8 mouse cellular contexts compared by ENCODE assay signal in genomic region chr19:16286451-16287175, GRCm38 (mm10).
DNase-seq lines count a peak whose midpoint lies in the region; ATAC-seq and TF ChIP-seq lines count a peak whose summit lies in the region.
"Had no signal": no experiment of that assay in that cellular context is flagged by ENCODE, and none has a peak within 500 bp of the region (broad histone marks: within the 10 kb centered on the region; RNA-seq: fewer than 3 reads in every experiment).

No protein-coding gene starts in this region.

- H3K4me1 ChIP-seq in megakaryocyte, embryonic 14.5 days = peaks cover 95% of the 10 kb centered on the region
- H3K4me1 ChIP-seq in heart, postnatal 0 days (ENCODE audit: control insufficient read depth, insufficient read depth) = peaks cover 32% of the 10 kb centered on the region
- peaks cover 61% of the 10 kb centered on the region for H3K4me1 ChIP-seq in liver, embryonic 12.5 days
- peaks cover 6% of the 10 kb centered on the region for H3K4me1 ChIP-seq in stomach, embryonic 15.5 days

- H3K4me3 ChIP-seq in megakaryocyte, embryonic 14.5 days (replicated peaks) = peak overlapping the region; percentile 80
- no peak overlapping the region for H3K4me3 ChIP-seq in heart, postnatal 0 days (ENCODE audit: low read depth, low read length)
- H3K4me3 ChIP-seq in liver, embryonic 12.5 days = no peak overlapping the region
- no peak overlapping the region for H3K4me3 ChIP-seq in stomach, embryonic 15.5 days (replicated peaks)

- peaks cover 69% of the 10 kb centered on the region for H3K36me3 ChIP-seq in megakaryocyte, embryonic 14.5 days (replicated peaks; ENCODE audit: low read length)
- no peaks in the 10 kb centered on the region for H3K36me3 ChIP-seq in heart, postnatal 0 days (replicated peaks; ENCODE audit: control insufficient read depth, insufficient read depth, low read length)
- H3K36me3 ChIP-seq in liver, embryonic 12.5 days = no peaks in the 10 kb centered on the region
- H3K36me3 ChIP-seq in stomach, embryonic 15.5 days = no peaks in the 10 kb centered on the region

- no peak for TF ChIP-seq CTCF in heart, postnatal 0 days (IDR thresholded peaks at IDR 0.05; ENCODE audit: low read depth)

- no peaks in the 10 kb centered on the region for H3K27me3 ChIP-seq in megakaryocyte, embryonic 14.5 days (replicated peaks)
- H3K27me3 ChIP-seq in heart, postnatal 0 days (ENCODE audit: control insufficient read depth, insufficient read depth, low read length) = no peaks in the 10 kb centered on the region
- H3K27me3 ChIP-seq in liver, embryonic 12.5 days (replicated peaks) = no peaks in the 10 kb centered on the region
- H3K27me3 ChIP-seq in stomach, embryonic 15.5 days (replicated peaks) = no peaks in the 10 kb centered on the region

- no peak overlapping the region for H3K9ac ChIP-seq in heart, postnatal 0 days (replicated peaks; ENCODE audit: low read depth, low read length)
- H3K9ac ChIP-seq in liver, embryonic 12.5 days = no peak overlapping the region
- H3K9ac ChIP-seq in stomach, embryonic 15.5 days = no peak overlapping the region

- no peaks in the 10 kb centered on the region for H3K9me3 ChIP-seq in megakaryocyte, embryonic 14.5 days
- H3K9me3 ChIP-seq in heart, postnatal 0 days (replicated peaks; ENCODE audit: control insufficient read depth, low read length) = no peaks in the 10 kb centered on the region
- no peaks in the 10 kb centered on the region for H3K9me3 ChIP-seq in liver, embryonic 12.5 days (replicated peaks)
- no peaks in the 10 kb centered on the region for H3K9me3 ChIP-seq in stomach, embryonic 15.5 days

- 0 out of 2 replicates have a peak, but pooled peaks have one; percentile 18 for TF ChIP-seq EP300 in heart, postnatal 0 days (IDR thresholded peaks at IDR 0.05; ENCODE audit: low read depth)

- no peak for ATAC-seq in megakaryocyte, adult 5-6 weeks (ENCODE audit: poor library complexity, severe bottlenecking)
- ATAC-seq in heart, postnatal 0 days (ENCODE audit: insufficient read depth, low read depth) = no peak
- ATAC-seq in liver, embryonic 12.5 days = peak; percentile 80
- no peak for ATAC-seq in stomach, embryonic 15.5 days (ENCODE audit: insufficient read depth, low FRiP score, low read depth)

- H3K27ac ChIP-seq in heart, postnatal 0 days (ENCODE audit: low read depth) = peak overlapping the region; percentile 51
- peak overlapping the region; percentile 66 for H3K27ac ChIP-seq in liver, embryonic 12.5 days
- 0 out of 2 replicates have a peak overlapping the region, but pooled peaks have one; percentile 6 for H3K27ac ChIP-seq in stomach, embryonic 15.5 days

- peak; percentile 26 for DNase-seq in heart, postnatal 0 days (ENCODE audit: low spot score)
- no peak for DNase-seq in testis, postnatal 14 days (ENCODE audit: low spot score)
- DNase-seq in urinary bladder, adult 2 months (ENCODE audit: low spot score) = no peak
- DNase-seq: gastrocnemius, postnatal 36 days had no signal

- H3K4me2 ChIP-seq in heart, postnatal 0 days (ENCODE audit: low read depth, low read length) = no peak overlapping the region
- H3K4me2 ChIP-seq in liver, embryonic 12.5 days = peak overlapping the region; percentile 36
- no peak overlapping the region for H3K4me2 ChIP-seq in stomach, embryonic 15.5 days

- WGBS in heart, postnatal 0 days = 39% methylated on average over 10 of the region's 10 CpGs
- WGBS in liver, embryonic 12.5 days (ENCODE audit: insufficient replicate concordance) = 15% methylated on average over 10 of the region's 10 CpGs
- 42% methylated on average over 10 of the region's 10 CpGs for WGBS in stomach, embryonic 15.5 days

Comparison
In these comparisons a context has a peak if more than half of its experiments do, and no peak if none do; other contexts are left out.
1. H3K27ac ChIP-seq: peak in every context shown above with its lines; median percentile 66 in liver, embryonic 12.5 days; 51 in heart, postnatal 0 days; 6 in stomach, embryonic 15.5 days.